Mouse (Mus musculus): ENCODE data around the gene AU040320.
A peak's percentile ranks its signal among the peaks of the same experiment; 100 is the strongest.

The AU040320 gene

DNA sequence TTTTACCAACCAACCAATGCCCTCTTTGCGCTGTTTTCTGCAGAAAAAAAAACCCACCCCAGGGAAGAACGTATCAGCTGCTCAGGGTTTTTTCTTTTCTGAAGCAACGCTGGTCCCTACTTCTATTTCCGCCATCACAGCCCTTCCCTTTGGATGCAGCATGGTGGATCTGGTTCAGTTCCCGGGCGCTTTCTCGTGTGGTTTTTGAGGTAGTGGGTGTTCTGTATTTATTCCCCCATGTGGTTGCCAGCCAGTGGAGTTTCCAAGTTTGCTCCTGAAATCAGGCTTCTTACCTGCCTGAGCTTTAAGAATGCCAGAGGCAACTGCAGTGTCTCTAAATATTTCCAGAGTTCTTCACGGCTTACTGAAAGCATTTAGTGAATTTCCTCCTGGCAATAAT lies 29.2 kb downstream of the AU040320 start:
- no peak for DNase-seq (ENCODE audit: inconsistent ontology term)

- no peak for DNase-seq (ENCODE audit: inconsistent ontology term)
These were observed 29.7 kb downstream of the AU040320 start for GRCm38 (mm10) chr4:126782996-126783395.

GRCm38 (mm10) chr4:126792341-126793102 lies 39.2 kb downstream of the AU040320 start:
- no peak for DNase-seq (ENCODE audit: inconsistent ontology term)

DNA sequence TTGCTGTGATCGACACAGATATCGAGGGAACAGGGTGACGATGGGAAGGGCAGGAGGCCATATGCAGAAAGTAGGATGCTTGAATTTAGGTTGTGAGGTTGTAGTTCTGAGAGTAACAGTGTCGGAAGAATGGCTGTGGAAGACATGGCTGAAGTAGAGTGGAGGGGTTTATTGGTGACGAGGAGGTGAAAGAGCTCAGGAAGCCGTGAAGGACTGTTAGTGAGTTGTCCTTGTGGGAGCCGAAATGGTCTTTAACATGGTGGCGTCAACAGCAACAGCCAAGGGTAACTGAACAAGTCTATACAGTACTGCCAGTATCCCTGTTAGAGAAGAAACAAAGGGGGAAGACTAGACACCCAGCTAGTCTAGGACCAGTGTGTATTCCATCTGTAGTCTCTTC lies 48.8 kb downstream of the AU040320 start:
- DNase-seq (ENCODE audit: inconsistent ontology term): no peak

GRCm38 (mm10) chr4:126803268-126803873 lies 50.0 kb downstream of the AU040320 start:
- peak; percentile 75 for DNase-seq (ENCODE audit: inconsistent ontology term)

DNA sequence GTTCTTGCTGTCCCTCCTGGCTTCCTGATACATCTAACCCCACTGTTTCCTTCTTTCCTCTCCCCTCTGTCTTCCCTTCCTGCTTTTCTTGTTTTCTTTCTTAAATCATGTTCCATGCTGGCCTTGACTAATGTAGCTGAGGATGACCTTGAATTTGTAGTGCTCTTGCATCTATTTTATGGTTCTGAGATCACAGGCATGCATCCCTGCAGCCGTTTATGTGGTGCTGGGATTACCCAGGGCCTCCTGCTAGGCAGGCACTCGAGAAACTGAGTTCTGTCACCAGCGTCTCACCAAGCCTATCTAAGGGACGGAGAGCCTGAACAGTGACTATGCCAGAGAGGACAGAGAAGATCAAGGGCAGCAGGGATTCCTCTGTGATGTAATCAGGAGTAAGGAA lies 52.4 kb downstream of the AU040320 start:
- no peak for DNase-seq (ENCODE audit: inconsistent ontology term)

GRCm38 (mm10) chr4:126806692-126807427 lies 53.5 kb downstream of the AU040320 start:
- no peak for DNase-seq (ENCODE audit: inconsistent ontology term)

- no peak for DNase-seq (ENCODE audit: inconsistent ontology term)
These were observed 57.2 kb downstream of the AU040320 start for GRCm38 (mm10) chr4:126810566-126810965.

DNA sequence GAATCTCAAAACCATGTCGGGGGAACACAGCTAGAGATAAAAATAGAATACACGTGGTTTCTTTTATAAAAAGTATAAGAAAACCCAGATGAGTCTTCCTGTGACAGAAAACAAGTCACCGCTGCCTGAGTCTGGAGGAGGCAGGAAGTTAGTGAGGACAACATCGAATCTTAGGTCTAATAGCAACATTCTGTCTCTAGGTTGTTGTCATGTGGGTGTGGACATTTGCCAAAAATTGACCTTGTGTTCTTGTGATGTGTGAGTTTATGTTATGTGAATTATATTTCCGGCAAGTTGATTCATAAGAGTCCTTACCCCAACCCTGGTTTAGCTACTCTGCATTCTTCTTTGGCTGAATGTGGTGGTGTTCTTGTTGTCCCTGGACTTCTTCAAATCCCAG lies 59.9 kb downstream of the AU040320 start:
- no peak for DNase-seq (ENCODE audit: inconsistent ontology term)

DNA sequence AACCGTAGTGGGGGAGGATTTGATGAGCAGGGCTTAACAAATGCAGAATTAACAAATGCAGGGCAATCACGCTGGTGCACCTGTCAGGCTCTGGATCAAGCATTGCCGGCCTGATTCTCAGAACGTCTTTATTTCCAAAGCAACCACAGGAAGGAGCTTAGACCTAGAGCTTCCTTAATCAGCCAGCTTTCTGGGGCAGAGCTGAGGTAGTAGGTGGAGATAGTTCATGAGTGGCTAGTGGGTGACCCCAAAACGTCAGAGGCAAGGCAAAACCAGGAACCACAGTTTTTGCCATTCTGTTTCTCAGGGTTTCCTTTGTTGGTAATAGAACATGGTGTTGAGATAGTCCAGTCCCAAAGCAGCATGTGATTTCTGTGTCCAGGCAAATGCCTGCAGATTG lies 61.5 kb downstream of the AU040320 start:
- no peak for DNase-seq (ENCODE audit: inconsistent ontology term)

DNA sequence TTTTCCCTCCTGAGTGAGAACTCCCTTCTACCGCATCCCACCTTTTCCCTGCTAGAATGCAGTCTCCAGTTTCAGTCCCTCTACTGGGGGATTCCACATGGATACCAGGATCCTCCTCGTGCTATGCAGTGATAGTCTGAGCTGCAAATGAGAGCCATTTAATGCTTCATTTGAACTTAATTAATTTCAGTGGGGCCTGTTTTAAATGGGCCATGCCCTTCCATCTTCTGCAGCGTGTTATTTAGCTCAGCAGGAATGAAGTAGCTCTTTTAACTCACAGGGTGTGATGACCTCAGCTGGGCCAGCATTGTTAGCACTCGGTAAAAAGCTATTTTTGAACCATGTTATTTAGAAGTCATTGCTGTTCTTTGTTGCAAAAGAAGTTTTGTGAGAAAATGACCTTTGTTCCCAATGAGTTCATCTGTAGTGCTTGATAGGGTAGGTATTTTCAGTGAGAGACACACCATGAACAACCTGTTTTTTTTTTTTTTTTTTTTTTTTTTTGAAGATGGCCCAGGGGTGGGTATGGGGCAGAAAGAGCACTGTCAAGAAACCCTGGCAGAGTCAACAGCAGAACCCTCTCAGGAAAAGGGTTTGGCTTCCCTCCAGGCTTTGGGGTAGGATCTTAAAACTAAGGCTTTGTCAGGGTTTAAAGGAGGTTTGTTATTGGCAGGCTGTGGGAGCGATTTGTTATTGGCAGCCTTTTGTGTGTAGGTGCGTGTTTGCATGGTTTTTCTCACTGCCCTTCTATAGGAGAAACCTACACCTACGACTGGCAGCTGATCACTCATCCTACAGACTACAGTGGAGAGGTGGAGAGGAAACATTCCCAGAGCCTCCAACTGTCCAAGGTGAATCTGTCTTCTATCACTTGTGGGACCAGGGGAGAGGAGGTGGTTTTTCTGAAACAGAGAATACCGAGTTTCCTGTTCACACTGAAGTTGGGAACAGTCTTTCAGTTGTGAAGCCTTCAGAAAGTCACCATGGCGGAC lies 69.8 kb downstream of the AU040320 start:
- DNase-seq (ENCODE audit: inconsistent ontology term): peak; percentile 24

- no peak for DNase-seq (ENCODE audit: inconsistent ontology term)
These were observed 70.6 kb downstream of the AU040320 start for GRCm38 (mm10) chr4:126823917-126824316.

DNA sequence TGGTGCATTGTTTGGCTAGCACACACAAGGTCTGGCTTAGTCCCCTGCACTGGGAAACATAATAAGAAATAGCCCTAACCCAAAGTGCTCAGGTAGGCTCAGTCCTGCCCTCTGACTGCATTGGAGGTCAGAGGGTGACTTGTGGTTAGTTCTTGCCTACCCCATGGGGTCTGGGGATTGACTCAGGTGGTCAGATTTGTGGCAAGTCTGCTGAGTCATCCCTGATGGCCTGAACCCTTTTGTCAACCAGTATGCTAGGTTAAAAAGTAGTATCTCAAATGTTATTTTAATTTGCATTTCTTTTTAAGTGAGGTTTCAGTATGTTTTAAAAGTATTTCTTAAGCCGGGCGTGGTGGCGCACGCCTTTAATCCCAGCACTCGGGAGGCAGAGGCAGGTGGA lies 77.8 kb downstream of the AU040320 start:
- DNase-seq (ENCODE audit: inconsistent ontology term): no peak

DNA sequence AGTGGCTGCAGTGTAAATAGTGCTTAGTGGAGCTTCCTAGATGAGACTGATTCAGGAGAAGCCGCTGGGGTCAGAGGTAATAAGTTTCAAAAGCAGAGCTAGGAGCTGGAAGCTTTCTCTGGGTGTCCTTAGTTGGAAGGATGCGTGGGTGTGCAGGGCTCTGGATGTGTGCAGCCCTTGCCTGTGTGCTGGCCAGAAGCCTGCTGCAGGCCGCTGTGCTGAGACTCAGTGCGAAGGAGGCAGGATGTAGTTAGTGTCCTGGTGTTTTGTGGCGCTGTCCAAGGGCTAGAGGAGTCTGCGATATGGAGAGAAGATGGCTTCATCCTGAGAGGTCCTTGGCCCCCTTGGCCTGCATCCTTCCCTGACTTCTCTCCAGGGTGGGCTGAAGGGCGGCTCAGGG lies 85.5 kb downstream of the AU040320 start:
- no peak for DNase-seq (ENCODE audit: inconsistent ontology term)

DNA sequence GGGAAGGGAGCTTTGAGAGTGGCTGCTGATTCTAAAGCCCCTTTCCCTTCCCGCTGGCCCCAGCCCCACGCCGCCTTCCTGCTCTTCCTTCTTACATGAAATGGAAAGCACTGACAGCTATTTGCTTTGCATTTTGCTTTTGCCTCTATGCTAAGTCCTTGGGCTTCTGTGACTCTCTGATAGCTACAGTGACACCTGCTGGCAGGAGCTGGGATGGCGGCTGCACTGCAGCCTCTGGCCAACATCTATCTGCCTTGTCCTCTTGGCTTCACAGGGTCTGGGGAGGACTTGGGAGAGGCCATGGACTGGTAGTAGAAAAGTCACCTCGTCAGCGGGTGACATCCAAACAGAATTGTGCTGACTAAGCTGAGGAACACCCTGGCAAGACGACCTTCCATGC lies 86.5 kb downstream of the AU040320 start:
- peak; percentile 69 for DNase-seq (ENCODE audit: inconsistent ontology term)

DNA sequence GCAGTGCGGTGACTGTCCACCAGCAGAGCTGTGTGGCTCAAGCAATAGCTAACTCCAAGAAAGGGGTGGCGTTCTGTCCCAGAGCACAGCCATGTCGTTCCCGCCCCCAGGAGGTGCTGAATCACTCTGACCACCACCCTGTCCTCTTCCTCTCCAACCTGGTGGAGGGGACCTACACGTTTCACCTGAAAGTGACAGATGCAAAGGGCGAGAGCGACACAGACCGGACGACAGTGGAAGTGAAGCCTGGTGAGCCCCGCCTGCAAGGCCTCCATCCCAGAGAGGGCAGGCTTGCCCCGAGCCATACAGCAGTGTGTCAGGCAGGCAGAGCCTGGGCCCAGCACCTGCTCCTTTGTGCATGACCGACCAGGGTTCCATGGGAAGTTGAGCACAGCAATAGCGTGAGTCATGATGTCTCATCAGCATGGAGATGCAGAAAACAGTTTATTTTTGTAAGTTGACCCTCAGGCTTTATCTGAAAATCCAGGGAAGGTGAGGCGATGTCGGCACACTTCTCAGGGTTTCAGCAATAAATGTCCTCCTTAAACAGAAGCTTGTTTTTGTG lies 87.7 kb downstream of the AU040320 start:
- DNase-seq (ENCODE audit: inconsistent ontology term): peak; percentile 52

GRCm38 (mm10) chr4:126842911-126843310 lies 89.6 kb downstream of the AU040320 start:
- no peak for DNase-seq (ENCODE audit: inconsistent ontology term)

DNA sequence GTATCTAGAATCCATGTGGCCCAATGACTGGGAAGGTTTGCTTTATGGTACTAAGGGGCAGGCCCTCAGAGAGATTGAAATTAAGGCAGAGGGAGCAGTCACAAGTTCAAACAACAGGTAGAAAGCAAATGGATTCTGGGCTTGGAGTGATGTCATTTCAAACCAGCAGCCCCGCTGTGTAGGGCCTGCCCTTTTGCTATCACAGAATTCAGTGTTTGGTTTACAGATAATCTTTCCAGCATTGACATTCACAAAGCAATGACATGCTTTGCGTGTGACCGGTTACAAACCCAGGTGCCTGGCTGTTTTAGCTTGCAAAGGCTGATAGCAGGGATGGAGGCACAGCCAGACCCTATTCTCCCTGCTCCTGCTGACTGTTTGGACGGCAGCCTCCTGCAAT lies 92.3 kb downstream of the AU040320 start:
- no peak for DNase-seq (ENCODE audit: inconsistent ontology term)

DNA sequence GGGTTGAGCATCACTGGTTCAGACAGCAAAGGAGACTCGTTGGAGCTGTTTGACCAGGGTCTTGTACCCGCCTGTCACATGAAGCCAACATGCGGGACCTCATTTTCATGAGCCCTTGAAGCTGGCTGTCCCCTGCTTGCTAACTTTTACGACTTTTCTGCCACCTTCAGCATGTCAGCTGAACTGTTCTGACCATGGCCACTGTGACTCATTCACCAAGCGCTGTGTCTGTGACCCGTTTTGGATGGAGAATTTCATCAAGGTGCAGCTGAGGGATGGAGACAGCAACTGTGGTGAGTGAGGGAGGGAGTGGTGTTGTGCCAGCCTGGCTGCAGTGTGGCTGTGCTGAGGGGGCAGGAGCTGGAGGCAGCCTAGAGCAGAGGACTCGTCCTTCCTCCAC lies 93.6 kb downstream of the AU040320 start:
- peak; percentile 53 for DNase-seq (ENCODE audit: inconsistent ontology term)

GRCm38 (mm10) chr4:126850019-126850777 lies 96.9 kb downstream of the AU040320 start:
- DNase-seq (ENCODE audit: inconsistent ontology term): no peak

DNA sequence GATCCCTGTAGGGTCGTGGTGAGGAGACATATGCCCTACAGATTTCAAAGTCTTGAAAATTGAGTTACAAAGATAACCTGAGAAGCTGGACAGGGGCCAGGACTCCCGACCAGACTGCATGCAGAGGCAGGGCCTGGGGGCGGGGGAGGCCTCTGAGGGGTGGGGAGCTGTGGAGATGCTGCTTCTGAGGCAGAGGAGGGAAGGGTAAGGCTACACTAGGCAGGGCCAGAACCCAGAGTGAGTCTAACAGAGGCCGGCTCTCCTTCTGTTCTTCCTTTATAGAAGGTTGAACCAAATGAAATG lies 97.4 kb downstream of the AU040320 start:
- no peak for DNase-seq (ENCODE audit: inconsistent ontology term)

Data from Muller cell, postnatal 12 days (primary cell).